Mouse (Mus musculus) thymus, postnatal 0 days (tissue): ENCODE measurements at regions not wholly inside any gene's neighbourhood (a gene's known extent, or its start where the extent isn't known, plus 50 kb on each side); places are given as distances from the start of the nearest gene placed in this dataset.

ENCODE experiments used
- DNase-seq: peaks from one replicate; pipeline ENCODE4 v3.0.0-alpha.2; 2015; ENCODE audit warnings: low spot score

GRCm38 (mm10) chr6:117497904-117498303 lies 329.6 kb downstream of the Cxcl12 start:
- DNase-seq: no peak

GRCm38 (mm10) chr6:117502346-117502745 lies 334.0 kb downstream of the Cxcl12 start:
- DNase-seq: no peak

- DNase-seq: no peak
Observed at GRCm38 (mm10) chr6:117504771-117505170, 336.2 kb upstream of the Zfp637 start.

GRCm38 (mm10) chr6:117505431-117505830 lies 335.5 kb upstream of the Zfp637 start:
- no peak for DNase-seq

GRCm38 (mm10) chr6:117506619-117507018 lies 334.4 kb upstream of the Zfp637 start:
- no peak for DNase-seq

GRCm38 (mm10) chr6:117508860-117509259 lies 332.1 kb upstream of the Zfp637 start:
- DNase-seq: no peak

- no peak for DNase-seq
Observed at GRCm38 (mm10) chr6:117510026-117510425, 331.0 kb upstream of the Zfp637 start.

GRCm38 (mm10) chr6:117514831-117515230 lies 326.1 kb upstream of the Zfp637 start:
- no peak for DNase-seq

- no peak for DNase-seq
Observed at GRCm38 (mm10) chr6:117516906-117517305, 324.1 kb upstream of the Zfp637 start.

- DNase-seq: no peak
Observed at GRCm38 (mm10) chr6:117518939-117519338, 322.0 kb upstream of the Zfp637 start.

- no peak for DNase-seq
Observed at GRCm38 (mm10) chr6:117519466-117519865, 321.5 kb upstream of the Zfp637 start.

GRCm38 (mm10) chr6:117526161-117526935 lies 314.6 kb upstream of the Zfp637 start:
- no peak for DNase-seq

GRCm38 (mm10) chr6:117527526-117527925 lies 313.5 kb upstream of the Zfp637 start:
- DNase-seq: no peak

- DNase-seq: no peak
Observed at GRCm38 (mm10) chr6:117534149-117534548, 306.8 kb upstream of the Zfp637 start.

- no peak for DNase-seq
Observed at GRCm38 (mm10) chr6:117534991-117535390, 306.0 kb upstream of the Zfp637 start.

GRCm38 (mm10) chr6:117536084-117536483 lies 304.9 kb upstream of the Zfp637 start:
- DNase-seq: no peak

GRCm38 (mm10) chr6:117542431-117542830 lies 298.5 kb upstream of the Zfp637 start:
- no peak for DNase-seq

- DNase-seq: no peak
Observed at GRCm38 (mm10) chr6:117544276-117545196, 296.4 kb upstream of the Zfp637 start.

- DNase-seq: no peak
Observed at GRCm38 (mm10) chr6:117550930-117551329, 290.1 kb upstream of the Zfp637 start.

- no peak for DNase-seq
Observed at GRCm38 (mm10) chr6:117552006-117552667, 288.8 kb upstream of the Zfp637 start.

- no peak for DNase-seq
Observed at GRCm38 (mm10) chr6:117563159-117563558, 277.8 kb upstream of the Zfp637 start.

- DNase-seq: no peak
Observed at GRCm38 (mm10) chr6:117563704-117564103, 277.3 kb upstream of the Zfp637 start.
